Mouse (Mus musculus): ENCODE measurements around the gene Ntm. TPM values are rescaled to one million over a fixed set of nuclear protein-coding genes. Genes with fewer than 3 reads are reported as not detected.

Gene Ntm
- not detected in 4 replicates for total RNA-seq (2023)

DNA sequence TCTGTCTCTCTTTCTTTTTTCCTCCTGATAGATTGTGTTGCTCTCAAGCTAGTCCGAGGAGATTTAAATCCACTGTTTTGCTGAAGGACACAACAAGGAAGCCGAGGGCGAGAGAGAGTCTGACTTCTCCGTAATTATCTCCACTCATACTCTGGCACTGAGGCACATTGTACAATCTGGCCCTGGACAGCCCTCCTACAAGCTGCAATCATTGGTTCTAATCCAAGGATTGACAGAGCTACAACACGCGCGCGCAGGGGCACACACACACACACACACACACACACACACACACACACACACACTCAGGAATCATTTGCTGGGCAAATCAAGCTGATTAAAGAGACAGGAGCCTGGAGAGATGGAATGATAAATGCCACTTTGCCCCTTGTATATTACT is at the start of gene Ntm:
Gene Ntm (minus strand): TSS at position 164 of the 400 bp plus-strand sequence.

All from B cell, adult 62 days (primary cell).